Mouse (Mus musculus) lung, adult 2 months (tissue): ENCODE measurements around the gene Tubgcp4.

Source experiments
- CTCF ChIP-seq: fragments of 200-500 bp; IDR thresholded peaks from 2 replicates; pipeline ENCODE4 v1.5.1; 2011; ENCODE audit warnings: mild to moderate bottlenecking, low read length, control low read depth; ENCODE audit not compliant: insufficient read depth
- POLR2A ChIP-seq: fragments of 200-500 bp; IDR thresholded peaks from 2 replicates; pipeline ENCODE4 v1.6.1; 2011; ENCODE audit warnings: low read depth, mild to moderate bottlenecking, control low read depth, low read length, borderline replicate concordance; ENCODE audit errors: extremely low read depth

DNA sequence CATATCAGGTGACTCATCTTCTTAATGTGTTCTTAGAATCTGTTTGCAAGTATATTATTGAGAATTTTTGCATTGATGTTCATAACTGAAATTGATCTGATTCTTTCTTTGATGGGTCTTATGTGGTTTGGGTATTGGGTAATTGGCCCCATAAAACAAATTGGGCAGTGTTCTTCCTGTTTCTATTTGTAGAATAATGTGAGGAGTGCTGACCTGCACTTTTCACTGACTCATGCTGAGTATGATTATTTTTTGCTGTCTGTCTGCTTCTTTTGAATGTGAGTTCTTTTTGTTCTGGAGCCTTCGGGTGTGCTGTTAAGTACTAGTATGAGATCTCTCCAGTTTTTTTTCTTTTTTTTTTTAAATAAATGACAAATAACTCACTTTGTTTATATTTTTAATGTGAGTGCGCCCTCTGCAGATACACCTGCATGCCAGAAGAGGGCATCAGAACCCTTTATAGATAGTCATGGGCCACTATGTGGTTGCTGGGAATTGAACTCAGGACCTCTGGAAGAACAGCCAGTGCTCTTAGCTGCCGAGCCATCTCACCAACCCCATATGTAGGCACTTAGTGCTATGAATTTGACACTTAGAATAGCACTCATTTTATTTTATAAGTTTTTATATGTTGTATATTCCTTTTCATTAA, 8.5 kb downstream of the Tubgcp4 start:
- TF ChIP-seq CTCF (no peak), POLR2A (no peak)
